Mouse (Mus musculus) urinary bladder, postnatal 25 days (tissue): Measurements from ENCODE around the gene Ncoa5.

Experiments
- DNase-seq: peaks from one replicate; pipeline ENCODE4 v3.0.0; 2022; ENCODE audit warnings: low spot score

Gene Ncoa5

GRCm38 (mm10) chr2:164994659-164995428 lies 39.8 kb downstream of the Ncoa5 start:
- no peak for DNase-seq

DNA sequence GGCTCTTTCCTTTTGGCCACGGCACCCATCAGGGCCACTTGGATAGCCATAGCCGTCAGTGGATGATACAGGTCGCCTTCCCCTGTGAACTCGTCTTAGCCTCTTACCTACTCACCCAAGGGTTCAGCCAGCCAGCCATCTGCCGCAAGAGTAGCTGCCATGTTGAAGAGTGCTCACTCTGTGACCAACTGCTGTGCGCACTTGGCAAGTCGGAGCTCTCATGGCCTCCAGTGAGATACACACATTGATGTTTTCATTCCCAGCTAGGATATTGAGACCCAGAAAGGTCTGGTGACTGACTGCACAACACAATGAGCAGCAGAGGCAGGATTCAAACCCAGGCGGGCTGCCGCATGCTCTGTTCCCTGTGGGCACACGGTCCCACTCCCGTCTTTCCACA lies 40.5 kb downstream of the Ncoa5 start:
- DNase-seq: no peak

- DNase-seq: no peak
Observed at GRCm38 (mm10) chr2:164991808-164992207, 42.9 kb downstream of the Ncoa5 start.

DNA sequence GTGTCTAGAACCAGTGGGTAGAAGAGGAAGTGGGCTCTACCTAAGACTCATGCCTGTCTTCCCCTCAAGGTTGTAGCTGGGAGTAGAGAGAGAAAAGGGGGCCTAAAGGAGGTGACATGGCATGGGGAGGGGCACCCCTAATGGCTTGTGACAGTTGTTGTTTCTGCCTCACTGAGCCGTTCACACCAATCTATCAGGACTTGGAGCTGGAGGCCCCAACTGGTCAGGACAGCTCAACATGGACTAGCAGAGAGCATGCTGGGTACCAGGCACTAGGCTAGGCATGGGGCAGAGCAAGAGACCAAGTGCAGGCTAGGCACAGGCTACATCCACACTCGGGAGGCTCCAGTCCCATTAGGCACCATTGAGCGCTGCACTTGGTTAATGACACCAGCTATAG lies 43.6 kb downstream of the Ncoa5 start:
- DNase-seq: no peak

DNA sequence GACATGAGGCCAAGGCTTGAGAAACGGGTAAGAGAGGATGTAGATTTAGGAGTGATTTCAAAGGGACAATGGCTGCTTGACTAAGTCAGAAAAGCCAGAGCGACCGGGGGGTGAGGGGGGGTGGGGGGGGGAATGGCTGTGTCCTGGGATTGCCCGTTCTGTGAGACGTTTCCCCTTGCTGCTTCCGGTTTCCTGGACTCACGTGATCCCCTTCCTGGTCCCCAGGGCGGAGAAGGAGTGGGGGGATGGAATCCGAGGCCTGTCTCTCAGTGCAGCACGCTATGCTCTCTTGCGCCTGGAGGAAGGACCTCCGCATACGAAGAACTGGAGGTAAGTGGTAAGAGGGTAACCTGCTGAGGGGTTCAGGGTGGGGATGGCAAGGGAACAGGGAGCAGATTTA lies 45.9 kb downstream of the Ncoa5 start:
- DNase-seq: no peak

DNA sequence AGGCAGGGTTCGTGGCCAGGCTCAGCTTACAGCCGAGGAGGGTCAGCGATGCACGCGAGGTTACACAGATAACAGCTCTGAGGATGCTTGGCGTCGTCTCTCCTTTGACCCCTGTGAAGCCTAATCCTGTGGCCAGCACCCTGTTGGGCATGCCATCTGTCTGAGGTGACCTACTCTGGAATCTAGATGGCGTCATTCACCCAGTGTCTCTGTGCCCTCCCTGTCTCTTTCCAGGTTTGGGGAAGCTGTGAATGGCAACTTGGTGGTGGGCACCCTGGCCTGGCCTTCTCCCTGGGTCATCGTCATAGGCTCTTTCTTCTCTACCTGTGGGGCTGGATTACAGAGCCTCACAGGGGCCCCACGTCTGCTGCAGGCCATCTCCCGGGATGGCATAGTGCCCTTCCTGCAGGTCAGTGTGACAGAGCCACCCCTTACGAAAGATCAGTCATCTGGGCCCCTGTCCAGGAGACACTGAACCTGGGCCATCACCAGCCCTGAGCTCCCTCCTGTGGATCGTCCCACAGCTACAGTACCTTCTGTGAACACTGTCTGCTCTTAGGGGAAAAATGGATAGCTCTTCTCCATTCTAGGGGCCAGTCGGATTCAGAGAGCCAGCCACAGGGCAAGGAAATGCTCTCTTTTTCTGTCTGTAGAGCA lies 48.2 kb downstream of the Ncoa5 start:
- DNase-seq: no peak

DNA sequence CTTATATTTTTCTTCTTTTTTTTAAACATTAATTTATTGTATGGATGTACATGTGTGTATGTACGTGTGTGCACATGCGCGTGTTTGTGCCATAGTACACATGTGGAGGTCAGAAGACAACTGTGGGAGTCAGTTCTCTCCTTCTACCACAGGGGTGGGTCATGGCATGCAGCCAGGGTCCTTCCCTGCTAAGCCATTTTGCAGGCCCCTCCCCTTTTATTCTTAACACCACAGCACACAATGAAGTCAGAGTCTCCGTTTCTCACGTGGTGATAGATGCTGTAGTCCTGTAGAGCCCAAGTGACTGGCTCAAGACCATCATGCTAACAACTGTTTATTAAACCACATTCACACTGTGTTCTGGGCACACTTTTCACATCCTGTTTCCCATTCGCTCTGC lies 48.7 kb downstream of the Ncoa5 start:
- DNase-seq: no peak

DNA sequence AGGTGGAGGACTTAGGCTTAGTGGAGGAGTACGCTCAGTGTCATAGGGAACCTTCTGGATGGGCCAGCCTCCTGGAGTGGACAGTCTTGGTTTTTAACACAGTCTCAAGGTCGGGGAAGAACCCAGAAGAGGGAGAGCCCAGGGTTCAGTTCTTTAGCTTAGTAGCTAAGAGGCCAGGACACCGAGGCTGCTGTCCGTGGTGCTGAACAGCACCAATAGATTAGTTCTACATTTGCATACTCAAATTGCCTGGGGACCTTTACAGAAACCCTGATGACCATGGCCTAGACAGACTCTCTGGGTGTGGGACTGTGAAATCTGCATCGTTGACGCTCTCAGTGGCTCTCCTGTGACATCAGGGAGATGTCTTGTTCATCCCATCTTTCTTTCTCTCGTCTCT lies 54.9 kb downstream of the Ncoa5 start:
- peak; percentile 52 for DNase-seq

DNA sequence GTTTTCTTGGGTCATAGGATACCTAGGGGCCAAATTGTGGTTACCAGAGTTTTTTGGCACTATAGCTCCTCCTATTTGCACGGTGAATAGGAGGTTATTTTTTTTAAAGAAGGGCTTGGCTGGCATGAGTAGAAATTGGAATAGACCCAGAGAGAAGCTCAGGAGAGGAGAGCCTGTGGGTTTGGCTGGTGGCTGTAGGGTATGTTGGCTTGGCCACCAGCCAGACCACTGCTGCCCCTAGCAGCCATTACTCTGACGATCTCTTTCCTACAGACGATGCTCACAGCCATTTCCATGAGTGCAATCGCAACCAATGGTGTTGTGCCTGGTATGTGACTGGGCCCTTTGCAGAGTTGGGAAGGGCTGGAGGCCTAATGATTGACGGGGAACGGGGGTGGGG lies 59.1 kb downstream of the Ncoa5 start:
- DNase-seq: no peak

- no peak for DNase-seq
Observed at GRCm38 (mm10) chr2:164972646-164973045, 62.0 kb downstream of the Ncoa5 start.

DNA sequence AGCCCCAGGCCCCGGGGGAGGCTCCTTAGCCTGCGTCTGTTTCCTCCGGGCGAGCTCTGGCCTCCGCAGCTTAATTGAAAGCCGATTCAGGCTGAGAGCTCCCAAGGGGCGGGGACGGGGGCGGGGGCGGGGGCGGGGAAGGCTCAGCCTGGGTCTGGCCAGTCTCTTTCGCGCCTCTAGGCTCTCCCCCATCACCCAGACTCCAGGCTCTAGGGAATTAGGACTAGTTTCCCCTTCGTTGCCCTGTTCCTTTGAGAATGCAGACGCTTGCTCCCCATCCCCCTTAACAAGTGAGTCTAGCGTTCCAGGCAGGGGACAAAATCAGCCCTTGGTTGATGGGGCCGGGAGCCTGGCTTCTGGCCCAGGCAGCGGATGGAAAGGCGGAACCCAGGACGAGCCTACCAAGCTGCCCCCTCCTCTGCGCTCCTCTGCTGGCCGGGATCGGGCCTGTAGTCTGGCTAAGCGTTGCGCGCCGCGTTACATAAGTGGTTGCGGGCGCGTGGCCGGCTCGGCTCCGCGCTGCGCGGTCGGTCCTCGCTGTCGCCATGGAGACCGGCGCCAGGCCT lies 64.0 kb downstream of the Ncoa5 start:
- no peak for DNase-seq

DNA sequence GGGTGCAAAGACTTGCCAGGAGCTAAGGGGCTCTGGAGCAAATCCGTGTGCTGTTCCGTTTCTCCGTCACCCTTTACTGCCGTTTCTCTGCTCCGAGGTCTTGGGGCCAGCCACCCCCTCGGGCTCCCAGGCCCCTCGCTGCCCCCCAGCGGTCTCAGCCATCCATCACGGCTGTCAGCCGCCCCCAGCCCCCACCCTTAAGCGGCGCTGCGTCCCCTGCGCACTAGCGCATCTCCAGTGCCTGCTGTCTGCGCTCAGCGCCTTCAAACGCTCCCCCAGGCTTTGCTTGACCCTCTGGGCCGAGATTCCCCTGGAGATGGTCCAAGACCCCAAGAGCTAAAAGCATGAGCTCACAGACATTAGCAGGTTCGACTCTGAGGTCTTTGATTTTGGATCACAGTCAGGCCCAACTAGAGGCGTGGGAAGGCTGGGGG lies 65.3 kb downstream of the Ncoa5 start:
- no peak for DNase-seq

DNA sequence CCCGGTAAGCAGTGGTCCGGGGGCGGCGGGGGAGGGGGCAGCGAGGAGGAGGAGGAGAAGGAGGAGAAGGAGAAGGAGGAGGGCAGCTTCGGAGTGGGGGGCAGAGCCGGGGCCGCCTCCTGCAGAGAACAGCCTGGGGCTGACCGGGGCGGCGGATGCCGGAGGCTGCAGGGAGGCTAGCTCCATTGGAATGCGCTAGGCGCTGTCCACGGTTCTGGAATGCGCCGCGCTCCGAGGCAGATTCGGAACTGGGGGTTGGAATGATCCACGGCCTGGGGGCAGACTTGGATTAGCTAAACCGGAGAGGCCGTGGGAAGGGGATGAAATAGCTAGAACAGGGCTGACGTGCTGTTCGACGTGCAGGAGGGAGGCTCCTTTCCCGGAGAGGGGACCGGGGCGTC lies 66.2 kb downstream of the Ncoa5 start:
- peak; percentile 69 for DNase-seq

- DNase-seq: no peak
Observed at GRCm38 (mm10) chr2:164967761-164968440, 66.8 kb downstream of the Ncoa5 start.

DNA sequence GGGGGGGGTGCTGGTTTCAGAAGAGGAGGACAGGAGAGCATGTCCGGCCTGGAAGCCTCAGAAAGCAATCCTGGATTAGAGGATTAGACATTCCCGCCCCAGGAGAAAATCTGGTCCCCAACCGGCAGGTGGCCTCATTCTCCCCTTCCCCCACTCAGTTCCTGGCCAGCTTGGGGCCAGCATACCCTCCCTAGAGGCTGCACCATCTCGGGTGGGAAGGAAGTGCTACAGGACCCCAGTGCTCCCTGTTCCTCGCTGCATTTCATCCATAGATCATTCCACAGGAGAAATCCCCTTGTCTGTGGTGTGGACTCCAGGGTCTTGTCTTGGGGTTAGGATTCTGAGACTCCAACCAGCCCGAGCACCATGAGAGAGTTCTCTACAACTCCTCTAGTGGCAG lies 67.5 kb downstream of the Ncoa5 start:
- DNase-seq: no peak

DNA sequence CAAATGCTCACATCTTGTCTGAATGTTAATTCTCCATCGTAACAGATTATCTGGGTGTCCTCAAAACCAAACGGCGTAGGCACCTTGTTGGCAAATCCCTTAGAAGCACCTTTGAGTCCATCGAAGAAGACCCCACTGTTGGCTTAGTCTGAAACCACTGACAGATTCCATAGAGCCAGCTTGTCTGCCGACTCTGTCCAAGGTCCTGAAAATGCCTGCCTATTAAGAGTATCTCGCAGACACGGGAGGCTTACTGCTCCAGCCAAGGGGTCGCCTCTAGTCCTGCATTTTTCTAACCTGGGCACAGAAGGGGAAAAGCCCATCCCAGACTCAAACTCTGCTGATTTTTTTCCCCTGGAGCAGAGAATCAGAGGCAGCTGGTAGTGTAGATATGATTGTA lies 68.3 kb downstream of the Ncoa5 start:
- peak; percentile 35 for DNase-seq

- no peak for DNase-seq
Observed at GRCm38 (mm10) chr2:164964981-164965380, 69.7 kb downstream of the Ncoa5 start.

- DNase-seq: no peak
Observed at GRCm38 (mm10) chr2:164964242-164964894, 70.3 kb downstream of the Ncoa5 start.

DNA sequence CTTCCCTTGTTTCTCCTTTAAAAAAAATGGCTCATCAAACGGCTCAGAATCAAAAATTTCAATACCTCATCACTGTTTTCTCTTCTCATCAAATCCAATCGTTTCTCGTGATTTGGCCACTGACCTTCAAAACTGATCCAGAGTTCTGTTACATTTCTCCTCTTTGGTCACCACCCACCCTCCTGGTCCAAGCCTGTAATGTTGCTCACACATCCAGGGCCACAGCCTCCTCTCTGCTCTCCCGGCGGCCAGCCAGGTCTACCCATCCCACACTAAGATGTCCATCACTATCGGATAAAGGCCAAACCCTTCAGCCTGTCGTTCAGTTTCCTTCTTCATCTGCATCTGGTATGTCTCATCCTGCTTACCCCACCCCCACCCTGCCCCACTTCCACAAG lies 72.5 kb downstream of the Ncoa5 start:
- DNase-seq: no peak

DNA sequence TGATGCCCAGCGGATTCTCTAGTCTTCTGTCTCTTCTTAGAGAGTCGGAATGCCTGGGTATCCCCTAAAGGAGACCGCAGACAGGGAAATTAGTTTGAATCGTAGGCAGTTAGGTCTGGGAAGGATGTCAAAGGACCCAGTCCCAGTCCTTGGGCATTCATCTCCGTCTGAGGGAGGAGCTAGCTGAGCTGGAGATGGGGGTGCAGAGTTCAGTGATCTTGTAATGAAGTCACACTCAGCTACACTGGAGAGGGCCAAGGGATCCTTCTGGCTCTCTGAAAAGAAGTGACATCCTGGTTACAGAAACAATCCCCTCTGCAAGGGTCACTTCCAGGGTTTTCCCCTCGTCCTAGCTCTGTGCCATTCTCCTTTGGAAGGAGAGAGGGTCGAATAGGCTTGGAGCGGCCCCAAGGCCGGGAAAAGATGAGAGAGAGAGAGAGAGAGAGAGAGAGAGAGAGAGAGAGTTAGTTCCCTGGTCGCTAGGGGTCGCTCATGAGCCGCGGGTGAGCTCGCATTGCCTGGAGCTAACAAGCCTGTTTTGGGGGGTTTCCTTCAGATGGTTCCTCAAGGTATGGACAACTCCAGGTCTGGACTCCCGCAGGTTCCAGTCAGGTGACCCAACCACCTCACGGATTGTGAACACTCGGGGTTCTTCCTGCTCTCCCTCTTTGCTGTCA lies 73.0 kb downstream of the Ncoa5 start:
- peak; percentile 52 for DNase-seq

DNA sequence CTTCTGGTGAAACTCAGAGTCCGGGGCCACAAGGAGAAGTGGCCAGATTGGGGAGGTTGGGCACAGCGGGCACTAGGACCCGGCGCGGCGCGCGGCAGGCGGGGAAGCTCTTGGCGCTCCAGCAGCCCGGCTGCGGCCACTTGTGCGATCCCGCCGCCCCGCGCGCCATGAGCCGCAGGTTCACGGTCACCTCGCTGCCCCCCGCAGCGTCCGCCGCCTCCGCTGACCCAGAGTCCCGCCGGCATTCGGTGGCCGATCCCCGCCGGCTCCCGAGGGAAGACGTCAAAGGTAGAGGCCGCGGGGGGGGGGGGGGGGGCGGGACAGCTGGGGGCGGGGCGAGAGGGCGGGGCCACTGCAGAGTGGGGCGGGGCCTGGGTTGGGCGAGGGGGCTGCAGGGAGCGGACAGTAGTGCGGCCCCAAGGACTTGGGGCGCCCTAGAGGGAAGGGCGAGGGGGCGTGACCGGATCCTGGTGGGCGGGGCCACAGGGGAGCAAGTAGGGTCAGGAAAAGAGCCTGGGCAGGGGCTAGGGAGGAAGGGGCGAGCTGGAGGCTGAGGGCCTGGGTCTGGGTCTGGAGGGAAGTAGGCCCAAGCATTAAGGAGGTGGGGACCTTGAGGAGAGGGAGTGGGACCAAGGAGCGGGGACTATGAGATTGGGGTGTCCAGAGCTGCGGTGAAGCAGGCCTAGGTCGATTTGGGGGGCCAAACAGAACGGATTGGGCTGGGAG lies 73.8 kb downstream of the Ncoa5 start, which contains the start of gene Slc12a5:
Gene Slc12a5 (plus strand): TSS at position 87 of the 726 bp plus-strand sequence.
- DNase-seq: peak; percentile 50
